ENCODE assay signal across 9 mouse cellular contexts in the genomic region with DNA sequence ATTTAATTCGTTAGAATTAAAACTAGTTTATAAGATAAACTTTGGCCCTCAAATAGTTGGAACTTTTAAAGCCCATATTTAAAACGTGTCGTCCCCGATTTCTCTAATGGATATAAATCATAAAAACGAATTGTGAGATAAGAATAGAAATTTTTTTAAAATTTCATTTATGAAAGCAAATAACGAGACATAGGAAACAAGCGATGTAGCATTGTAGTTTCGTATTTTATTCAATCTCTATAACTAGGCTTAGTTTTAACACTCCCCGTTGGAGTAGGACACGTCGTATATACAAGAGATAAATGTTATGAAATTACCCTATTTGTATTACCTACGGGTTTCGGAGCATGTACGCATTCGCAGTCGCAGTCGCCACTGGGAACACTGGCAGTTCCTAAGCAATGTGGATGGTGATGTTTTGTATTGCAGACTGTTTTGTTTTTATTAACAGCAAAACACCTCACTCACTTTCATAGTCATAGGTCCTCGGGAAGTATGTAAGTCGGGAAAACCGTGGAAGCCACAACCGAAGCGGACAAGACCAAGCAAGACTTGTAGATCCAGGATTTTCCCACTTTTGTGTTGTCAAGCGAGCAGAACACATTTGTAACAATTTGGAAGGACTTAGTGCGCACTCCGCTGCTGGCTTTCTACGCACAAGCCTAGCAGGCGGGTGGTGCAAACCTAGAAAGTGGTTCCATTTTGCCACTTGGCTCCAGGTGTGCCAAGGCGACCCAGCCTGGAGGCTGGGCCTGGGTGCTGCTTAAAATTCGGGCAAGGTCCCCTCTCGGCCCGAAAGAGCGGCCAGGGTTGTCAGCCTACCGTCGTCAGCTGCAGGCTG. TPM values are rescaled to one million over a fixed set of nuclear protein-coding genes. Genes with fewer than 3 reads are reported as not detected.
A peak's percentile ranks its signal among the peaks of the same experiment; 100 is the strongest.
DNase-seq lines count a peak whose midpoint lies in the region; ATAC-seq and TF ChIP-seq lines count a peak whose summit lies in the region.
"Had no signal": no experiment of that assay in that cellular context is flagged by ENCODE, and none has a peak within 500 bp of the region (broad histone marks: within the 10 kb centered on the region; RNA-seq: fewer than 3 reads in every experiment).

No protein-coding gene starts in this region.

- no peaks in the 10 kb centered on the region for H3K36me3 ChIP-seq in kidney, embryonic 15.5 days
- no peaks in the 10 kb centered on the region for H3K36me3 ChIP-seq in embryonic facial prominence, embryonic 10.5 days (replicated peaks)
- no peaks in the 10 kb centered on the region for H3K36me3 ChIP-seq in hindbrain, postnatal 0 days (ENCODE audit: insufficient read depth, low read length)

- peaks cover 34% of the 10 kb centered on the region for H3K4me1 ChIP-seq in kidney, embryonic 15.5 days
- H3K4me1 ChIP-seq in embryonic facial prominence, embryonic 10.5 days: peaks cover 25% of the 10 kb centered on the region
- no peaks in the 10 kb centered on the region for H3K4me1 ChIP-seq in hindbrain, postnatal 0 days (ENCODE audit: insufficient read depth, low read length)

- H3K27me3 ChIP-seq in kidney, embryonic 15.5 days: peaks cover 89% of the 10 kb centered on the region
- peaks cover 95% of the 10 kb centered on the region for H3K27me3 ChIP-seq in embryonic facial prominence, embryonic 10.5 days (replicated peaks; ENCODE audit: low read depth, poor library complexity, severe bottlenecking)
- H3K27me3 ChIP-seq in hindbrain, postnatal 0 days (ENCODE audit: insufficient read depth, low read length): peaks cover 61% of the 10 kb centered on the region

- peak overlapping the region; percentile 75 for H3K4me2 ChIP-seq in kidney, embryonic 15.5 days
- peak overlapping the region; percentile 56 for H3K4me2 ChIP-seq in hindbrain, postnatal 0 days (ENCODE audit: low read depth, low read length)

- DNase-seq in kidney, adult 9 months: no peak
- DNase-seq in embryonic facial prominence, embryonic 10.5 days (ENCODE audit: low spot score): no peak
- peak; percentile 12 for DNase-seq in hindbrain, postnatal 0 days (ENCODE audit: low spot score)
- peak; percentile 67 for DNase-seq in neural tube, embryonic 10.5 days (ENCODE audit: extremely low spot score, low spot score)
- DNase-seq in urinary bladder, postnatal 14 days (ENCODE audit: low spot score): no peak
- DNase-seq in thymus, postnatal 10 days (ENCODE audit: low spot score in 2 of 2): no peak

- no peaks in the 10 kb centered on the region for H3K9me3 ChIP-seq in kidney, embryonic 15.5 days (replicated peaks)
- no peaks in the 10 kb centered on the region for H3K9me3 ChIP-seq in embryonic facial prominence, embryonic 10.5 days
- H3K9me3 ChIP-seq in hindbrain, postnatal 0 days (ENCODE audit: low read length): no peaks in the 10 kb centered on the region

- ATAC-seq in kidney, embryonic 15.5 days (replicated peaks; ENCODE audit: low FRiP score): no peak
- no peak for ATAC-seq in hindbrain, postnatal 0 days
- ATAC-seq in CD4-positive, CD25-positive, alpha-beta regulatory T cell, adult 4 months: no peak

- H3K27ac ChIP-seq in kidney, embryonic 15.5 days: no peak overlapping the region
- H3K27ac ChIP-seq in embryonic facial prominence, embryonic 10.5 days (replicated peaks): no peak overlapping the region
- no peak overlapping the region for H3K27ac ChIP-seq in hindbrain, postnatal 0 days
- H3K27ac ChIP-seq: heart, adult 2 months had no signal

- H3K4me3 ChIP-seq in kidney, embryonic 15.5 days (replicated peaks): peak overlapping the region; percentile 45
- H3K4me3 ChIP-seq in embryonic facial prominence, embryonic 10.5 days: peak overlapping the region; percentile 59
- peak overlapping the region; percentile 32 for H3K4me3 ChIP-seq in hindbrain, postnatal 0 days (ENCODE audit: low read length)

- H3K9ac ChIP-seq in kidney, embryonic 15.5 days: no peak overlapping the region; the same call in 1 of the 2 replicates
- no peak overlapping the region for H3K9ac ChIP-seq in hindbrain, postnatal 0 days (replicated peaks; ENCODE audit: low read length)

- 3% methylated on average over 34 of the region's 34 CpGs for WGBS in kidney, embryonic 15.5 days
- 3% methylated on average over 34 of the region's 34 CpGs for WGBS in embryonic facial prominence, embryonic 10.5 days
- WGBS in hindbrain, postnatal 0 days: 2% methylated on average over 34 of the region's 34 CpGs

- TF ChIP-seq CTCF in hindbrain, postnatal 0 days (IDR thresholded peaks at IDR 0.05; ENCODE audit: low read depth): no peak

RNA-seq across cellular contexts. Expression of gene Foxd4, which starts 2.0 kb away (rescaled TPM):
- polyA plus RNA-seq in kidney, embryonic 15.5 days (2015; fragmentation: Nextera tagmentation; extraction: Ambion mirVana): not detected in 2 replicates
- not detected in 2 replicates for polyA plus RNA-seq in embryonic facial prominence, embryonic 10.5 days (2016; fragmentation: Nextera tagmentation; extraction: Ambion mirVana)
- total RNA-seq in hindbrain, postnatal 0 days (2014; rRNA removed): not detected in 2 replicates
- 0.14 TPM in 1 of 2 replicates, not detected in the other for polyA plus RNA-seq in hindbrain, postnatal 0 days (2015; fragmentation: Nextera tagmentation; extraction: Ambion mirVana)
- not detected for polyA plus RNA-seq in CD4-positive, CD25-positive, alpha-beta regulatory T cell, adult 4 months (2017; shearing (Covaris generic))
- total RNA-seq: heart, adult 2 months had no signal
- polyA plus RNA-seq: heart, adult 2 months had no signal

RNA-seq across cellular contexts. Expression of gene Gm10053, which starts 23.5 kb away (rescaled TPM):
- polyA plus RNA-seq in kidney, embryonic 15.5 days (2015; fragmentation: Nextera tagmentation; extraction: Ambion mirVana): 279 and 310 TPM in 2 replicates
- 316 and 320 TPM in 2 replicates for polyA plus RNA-seq in embryonic facial prominence, embryonic 10.5 days (2016; fragmentation: Nextera tagmentation; extraction: Ambion mirVana)
- total RNA-seq in hindbrain, postnatal 0 days (2014; rRNA removed): 37.5 and 40.3 TPM in 2 replicates
- 363 and 365 TPM in 2 replicates for polyA plus RNA-seq in hindbrain, postnatal 0 days (2015; fragmentation: Nextera tagmentation; extraction: Ambion mirVana)
- 100 to 1,000 TPM; 175 to 208 TPM for polyA plus RNA-seq in CD4-positive, CD25-positive, alpha-beta regulatory T cell, adult 4 months (2017; shearing (Covaris generic))

RNA-seq across cellular contexts. Expression of gene Pgm5, which starts 37.3 kb away (rescaled TPM):
- 2.0 and 2.8 TPM in 2 replicates for polyA plus RNA-seq in kidney, embryonic 15.5 days (2015; fragmentation: Nextera tagmentation; extraction: Ambion mirVana)
- 0.10 and 0.24 TPM in 2 replicates for polyA plus RNA-seq in embryonic facial prominence, embryonic 10.5 days (2016; fragmentation: Nextera tagmentation; extraction: Ambion mirVana)
- 33.1 and 33.3 TPM in 2 replicates for total RNA-seq in hindbrain, postnatal 0 days (2014; rRNA removed)
- 1.4 and 2.1 TPM in 2 replicates for polyA plus RNA-seq in hindbrain, postnatal 0 days (2015; fragmentation: Nextera tagmentation; extraction: Ambion mirVana)
- polyA plus RNA-seq in CD4-positive, CD25-positive, alpha-beta regulatory T cell, adult 4 months (2017; shearing (Covaris generic)): not detected

Comparison
In these comparisons a context has a peak if more than half of its experiments do, and no peak if none do; other contexts are left out.
1. DNase-seq: peak in hindbrain, postnatal 0 days (single experiment) and neural tube, embryonic 10.5 days (single experiment); none in kidney, adult 9 months (single experiment), embryonic facial prominence, embryonic 10.5 days (single experiment), urinary bladder, postnatal 14 days (single experiment) and thymus, postnatal 10 days (0 of 2).
2. Peak in every context shown above with its lines, with median percentiles within 50 percentile points of each other: H3K4me3 ChIP-seq.